Mouse (Mus musculus) megakaryocyte-erythroid progenitor cell, adult 5-6 weeks (primary cell): ENCODE data around the gene Ubxn10. TPM values are rescaled to one million over a fixed set of nuclear protein-coding genes. Genes with fewer than 3 reads are reported as not detected.

Experiments
- ATAC-seq: replicated peaks from 2 replicates; pipeline ENCODE4 v1.8.0; 2016; ENCODE audit warnings: mild to moderate bottlenecking, inconsistent platforms; ENCODE audit not compliant: severe bottlenecking, poor library complexity, low FRiP score, low TSS enrichment
- total RNA-seq, 2 experiments: library from RNA; stranded (forward) in 1 of 2; stranded (reverse) in 1 of 2; fragments of 200-1000, 215-1000 nt in 1 of 2; fragments of >200 nt in 1 of 2; fragmentation: Nextera tagmentation in 1 of 2; gene quantifications; 2 replicates each; pipeline ENCODE4 v1.2.3; 2014 to 2017

Gene Ubxn10
- total RNA-seq, 2 experiments from 2014 or later, result not detected

- no peak for ATAC-seq
Measured at GRCm38 (mm10) chr4:138670093-138670889, 66.7 kb downstream of the Ubxn10 start.

- no peak for ATAC-seq
Measured at GRCm38 (mm10) chr4:138666521-138666920, 70.4 kb downstream of the Ubxn10 start.

GRCm38 (mm10) chr4:138659936-138660602 is 76.9 kb downstream of the Ubxn10 start:
- no peak for ATAC-seq

Other genes starting within 250 kb of the Ubxn10 start
- gene Vwa5b1, start 101.3 kb downstream of the Ubxn10 start, total RNA-seq (2014; fragmentation: Nextera tagmentation), result not detected in 2 replicates
- 0.61 TPM in 1 of 2 replicates, not detected in the other for gene Vwa5b1, start 101.3 kb downstream of the Ubxn10 start, total RNA-seq (2017)
- gene Pla2g2c, start 12.4 kb downstream of the Ubxn10 start, total RNA-seq (2014; fragmentation: Nextera tagmentation), result not detected in 2 replicates
- gene Pla2g2c, start 12.4 kb downstream of the Ubxn10 start, total RNA-seq (2017), result not detected in 2 replicates
- gene Pla2g2f, start 20.5 kb upstream of the Ubxn10 start, total RNA-seq (2014; fragmentation: Nextera tagmentation), result not detected in 2 replicates
- not detected in 2 replicates for gene Pla2g2f, start 20.5 kb upstream of the Ubxn10 start, total RNA-seq (2017)
- not detected in 2 replicates for gene Pla2g2d, start 38.6 kb upstream of the Ubxn10 start, total RNA-seq (2014; fragmentation: Nextera tagmentation)
- gene Pla2g2d, start 38.6 kb upstream of the Ubxn10 start, total RNA-seq (2017), result not detected in 2 replicates
- not detected in 2 replicates for gene Pla2g5, start 126.3 kb upstream of the Ubxn10 start, total RNA-seq (2014; fragmentation: Nextera tagmentation)
- gene Pla2g5, start 126.3 kb upstream of the Ubxn10 start, total RNA-seq (2017), result not detected in 2 replicates
- gene Gm13030, start 136.8 kb upstream of the Ubxn10 start, total RNA-seq (2014; fragmentation: Nextera tagmentation), result not detected in 2 replicates
- not detected in 2 replicates for gene Gm13030, start 136.8 kb upstream of the Ubxn10 start, total RNA-seq (2017)
- gene Pla2g2e, start 140.8 kb upstream of the Ubxn10 start, total RNA-seq (2014; fragmentation: Nextera tagmentation), result not detected in 2 replicates
- not detected in 2 replicates for gene Pla2g2e, start 140.8 kb upstream of the Ubxn10 start, total RNA-seq (2017)
- 3.7 and 6.6 TPM in 2 replicates for gene Otud3, start 176.8 kb upstream of the Ubxn10 start, total RNA-seq (2014; fragmentation: Nextera tagmentation)
- gene Otud3, start 176.8 kb upstream of the Ubxn10 start, total RNA-seq (2017), result 5.0 and 9.7 TPM in 2 replicates
- not detected in 2 replicates for gene Rnf186, start 229.9 kb upstream of the Ubxn10 start, total RNA-seq (2014; fragmentation: Nextera tagmentation)
- not detected in 2 replicates for gene Rnf186, start 229.9 kb upstream of the Ubxn10 start, total RNA-seq (2017)
- 7.3 and 7.8 TPM in 2 replicates for gene Tmco4, start 235.7 kb upstream of the Ubxn10 start, total RNA-seq (2014; fragmentation: Nextera tagmentation)
- gene Tmco4, start 235.7 kb upstream of the Ubxn10 start, total RNA-seq (2017), result 6.2 and 13.1 TPM in 2 replicates